Mouse (Mus musculus) midbrain, embryonic 10.5 days (tissue): ENCODE data around the gene 9530068E07Rik. TPM values are rescaled to one million over a fixed set of nuclear protein-coding genes. Genes with fewer than 3 reads are reported as not detected.

ENCODE experiments used
- DNase-seq: peaks from one replicate; pipeline ENCODE4 v3.0.0-alpha.2; 2017; ENCODE audit warnings: low spot score
- H3K27ac ChIP-seq: fragments of 300-500 bp; sonication (generic); replicated peaks from 2 replicates; pipeline ENCODE4 v1.5.1; 2016; ENCODE audit warnings: mild to moderate bottlenecking
- H3K27me3 ChIP-seq: fragments of 300-500 bp; sonication (generic); 2 replicates; pipeline ENCODE4 v1.6.1; 2016; ENCODE audit warnings: low read depth, mild to moderate bottlenecking; ENCODE audit not compliant: poor library complexity, severe bottlenecking
- H3K36me3 ChIP-seq: fragments of 300-500 bp; sonication (generic); 2 replicates; pipeline ENCODE4 v1.6.1; 2016; ENCODE audit warnings: mild to moderate bottlenecking, moderate library complexity
- H3K4me1 ChIP-seq: fragments of 300-500 bp; sonication (generic); 2 replicates; pipeline ENCODE4 v1.6.1; 2016
- H3K4me3 ChIP-seq: fragments of 300-500 bp; sonication (generic); 2 replicates; pipeline ENCODE4 v1.5.1; 2016; ENCODE audit warnings: mild to moderate bottlenecking, moderate library complexity
- H3K9me3 ChIP-seq: fragments of 300-500 bp; sonication (generic); replicated peaks from 2 replicates; pipeline ENCODE4 v1.6.1; 2016; ENCODE audit warnings: mild to moderate bottlenecking
- WGBS: fragments of 180-500 bp; shearing (Covaris S2); methylation state at CpG from one replicate; pipeline ENCODE4 v1.1.7; 2016; 5-methylcytosine and 5-hydroxymethylcytosine counted together
- polyA plus RNA-seq: library from polyadenylated mRNA; unstranded; fragments of >200 nt; fragmentation: Nextera tagmentation; extraction: Ambion mirVana; gene quantifications from 2 replicates; pipeline ENCODE4 v1.2.1, GENCODE M21; 2016

9530068E07Rik gene
- polyA plus RNA-seq, 1 experiment from 2014 or later, result 171 TPM

GRCm38 (mm10) chr11:52361287-52361921 lies 34.8 kb upstream of the 9530068E07Rik start:
- H3K4me1 ChIP-seq, result peaks cover 50% of the 10 kb centered on the region
- no peaks in the 10 kb centered on the region for H3K36me3 ChIP-seq
- WGBS, result under 1% methylated on average over 47 of the region's 47 CpGs
- H3K27ac ChIP-seq, result peak overlapping the region; percentile 97
- H3K4me3 ChIP-seq, result peak overlapping the region; percentile 92
- DNase-seq, result no peak
- H3K9me3 ChIP-seq, result no peaks in the 10 kb centered on the region
- H3K27me3 ChIP-seq, result 0 out of 2 replicates have a peak, but pooled peaks cover 3% of the 10 kb centered on the region

- Histone ChIP-seq H3K4me1 (peaks cover 53% of the 10 kb centered on the region), H3K27ac (no peak overlapping the region), H3K4me3 (no peak overlapping the region), H3K27me3 (no peaks in the 10 kb centered on the region), H3K36me3 (0 out of 2 replicates have a peak, but pooled peaks cover 6% of the 10 kb centered on the region), H3K9me3 (no peaks in the 10 kb centered on the region)
- no peak for DNase-seq
- WGBS, result 80% methylated on average over 2 of the region's 2 CpGs
Observed at GRCm38 (mm10) chr11:52364376-52364775, 31.9 kb upstream of the 9530068E07Rik start.

- DNase-seq, result no peak
- Histone ChIP-seq H3K27me3 (no peaks in the 10 kb centered on the region), H3K9me3 (no peaks in the 10 kb centered on the region), H3K4me1 (peaks cover 46% of the 10 kb centered on the region), H3K36me3 (0 out of 2 replicates have a peak, but pooled peaks cover 6% of the 10 kb centered on the region), H3K27ac (peak overlapping the region; percentile 49), H3K4me3 (peak overlapping the region; percentile 9; the same call in 1 of the 2 replicates)
- WGBS, result 94% methylated on average over 1 of the region's 1 CpGs
Observed at GRCm38 (mm10) chr11:52365143-52365542, 31.1 kb upstream of the 9530068E07Rik start.

GRCm38 (mm10) chr11:52366358-52366757 lies 29.9 kb upstream of the 9530068E07Rik start:
- 95% methylated on average over 5 of the region's 5 CpGs for WGBS
- Histone ChIP-seq H3K27ac (no peak overlapping the region), H3K27me3 (no peaks in the 10 kb centered on the region), H3K4me3 (no peak overlapping the region), H3K36me3 (0 out of 2 replicates have a peak, but pooled peaks cover 6% of the 10 kb centered on the region), H3K4me1 (peaks cover 43% of the 10 kb centered on the region), H3K9me3 (no peaks in the 10 kb centered on the region)
- no peak for DNase-seq

GRCm38 (mm10) chr11:52368176-52368985 lies 27.8 kb upstream of the 9530068E07Rik start:
- Histone ChIP-seq H3K9me3 (no peaks in the 10 kb centered on the region), H3K36me3 (0 out of 2 replicates have a peak, but pooled peaks cover 6% of the 10 kb centered on the region), H3K4me3 (no peak overlapping the region), H3K27me3 (no peaks in the 10 kb centered on the region), H3K27ac (no peak overlapping the region), H3K4me1 (peaks cover 28% of the 10 kb centered on the region)
- no peak for DNase-seq
- WGBS, result 89% methylated on average over 10 of the region's 10 CpGs

- no peak overlapping the region for H3K27ac ChIP-seq
- 86% methylated on average over 9 of the region's 9 CpGs for WGBS
- DNase-seq, result no peak
- H3K27me3 ChIP-seq, result no peaks in the 10 kb centered on the region
- H3K9me3 ChIP-seq, result no peaks in the 10 kb centered on the region
- H3K4me3 ChIP-seq, result no peak overlapping the region
- peaks cover 9% of the 10 kb centered on the region for H3K36me3 ChIP-seq
- H3K4me1 ChIP-seq, result peaks cover 19% of the 10 kb centered on the region
Observed at GRCm38 (mm10) chr11:52369252-52370134, 26.7 kb upstream of the 9530068E07Rik start.

- DNase-seq, result no peak
- WGBS, result 93% methylated on average over 2 of the region's 2 CpGs
- Histone ChIP-seq H3K9me3 (no peaks in the 10 kb centered on the region), H3K27ac (no peak overlapping the region), H3K27me3 (no peaks in the 10 kb centered on the region), H3K4me3 (no peak overlapping the region), H3K36me3 (peaks cover 15% of the 10 kb centered on the region), H3K4me1 (peaks cover 14% of the 10 kb centered on the region)
Observed at GRCm38 (mm10) chr11:52370135-52370452, 26.1 kb upstream of the 9530068E07Rik start.

- Histone ChIP-seq H3K27me3 (no peaks in the 10 kb centered on the region), H3K4me1 (0 out of 2 replicates have a peak, but pooled peaks cover 12% of the 10 kb centered on the region), H3K27ac (no peak overlapping the region), H3K36me3 (peaks cover 19% of the 10 kb centered on the region), H3K9me3 (no peaks in the 10 kb centered on the region), H3K4me3 (no peak overlapping the region)
- DNase-seq, result no peak
- 73% methylated on average over 2 of the region's 2 CpGs for WGBS
Observed at GRCm38 (mm10) chr11:52370538-52370937, 25.7 kb upstream of the 9530068E07Rik start.

- no peak for DNase-seq
- H3K4me3 ChIP-seq, result no peak overlapping the region
- H3K27me3 ChIP-seq, result no peaks in the 10 kb centered on the region
- peaks cover 47% of the 10 kb centered on the region for H3K36me3 ChIP-seq
- no peaks in the 10 kb centered on the region for H3K9me3 ChIP-seq
- H3K4me1 ChIP-seq, result 0 out of 2 replicates have a peak, but pooled peaks cover 3% of the 10 kb centered on the region
- no peak overlapping the region for H3K27ac ChIP-seq
- WGBS, result 91% methylated on average over 7 of the region's 7 CpGs
Observed at GRCm38 (mm10) chr11:52373841-52374240, 22.4 kb upstream of the 9530068E07Rik start.

- Histone ChIP-seq H3K27me3 (no peaks in the 10 kb centered on the region), H3K9me3 (no peaks in the 10 kb centered on the region), H3K4me1 (0 out of 2 replicates have a peak, but pooled peaks cover 3% of the 10 kb centered on the region), H3K27ac (no peak overlapping the region), H3K36me3 (peaks cover 52% of the 10 kb centered on the region), H3K4me3 (no peak overlapping the region)
- DNase-seq, result peak; percentile 62
- 66% methylated on average over 6 of the region's 6 CpGs for WGBS
Observed at GRCm38 (mm10) chr11:52374340-52374739, 21.9 kb upstream of the 9530068E07Rik start.

- Histone ChIP-seq H3K4me1 (no peaks in the 10 kb centered on the region), H3K36me3 (peaks cover 75% of the 10 kb centered on the region), H3K4me3 (no peak overlapping the region), H3K9me3 (no peaks in the 10 kb centered on the region), H3K27ac (no peak overlapping the region), H3K27me3 (no peaks in the 10 kb centered on the region)
- WGBS, result 95% methylated on average over 4 of the region's 4 CpGs
- DNase-seq, result no peak
Observed at GRCm38 (mm10) chr11:52377579-52377978, 18.6 kb upstream of the 9530068E07Rik start.

GRCm38 (mm10) chr11:52379241-52379640 lies 17.0 kb upstream of the 9530068E07Rik start:
- Histone ChIP-seq H3K9me3 (no peaks in the 10 kb centered on the region), H3K4me1 (no peaks in the 10 kb centered on the region), H3K27me3 (no peaks in the 10 kb centered on the region), H3K36me3 (peaks cover 89% of the 10 kb centered on the region), H3K27ac (no peak overlapping the region), H3K4me3 (no peak overlapping the region)
- 89% methylated on average over 3 of the region's 3 CpGs for WGBS
- DNase-seq, result no peak
